Mouse (Mus musculus) liver, embryonic 13.5 days (tissue): ENCODE data around the gene Ints1. TPM values are rescaled to one million over a fixed set of nuclear protein-coding genes. Genes with fewer than 3 reads are reported as not detected.
A peak's percentile ranks its signal among the peaks of the same experiment; 100 is the strongest.
"Not testable (repeated sequence)": the region's sequence is repeated elsewhere in the genome, so short reads cannot be mapped to it uniquely, and the experiment has no call there.

Experiments used
- ATAC-seq: fragments of 200-750 bp; cut with Nextera tagmentation; 2 replicates; pipeline ENCODE4 v1.8.0; 2017; ENCODE audit warnings: low read depth, mild to moderate bottlenecking, moderate number of reproducible peaks, moderate library complexity
- DNase-seq: peaks from one replicate; pipeline ENCODE4 v3.0.0; 2022
- H3K27ac ChIP-seq: fragments of 300-500 bp; sonication (generic); 2 replicates; pipeline ENCODE4 v1.5.1; 2015; ENCODE audit warnings: moderate library complexity, mild to moderate bottlenecking, inconsistent platforms
- H3K27me3 ChIP-seq: fragments of 300-500 bp; sonication (generic); 2 replicates; pipeline ENCODE4 v1.6.1; 2015; ENCODE audit warnings: mild to moderate bottlenecking, inconsistent platforms
- H3K36me3 ChIP-seq: fragments of 300-500 bp; sonication (generic); 2 replicates; pipeline ENCODE4 v1.6.1; 2015; ENCODE audit warnings: mild to moderate bottlenecking, inconsistent platforms
- H3K4me1 ChIP-seq: fragments of 300-500 bp; sonication (generic); replicated peaks from 2 replicates; pipeline ENCODE4 v1.6.1; 2015; ENCODE audit warnings: inconsistent platforms
- H3K4me2 ChIP-seq: fragments of 300-500 bp; sonication (generic); 2 replicates; pipeline ENCODE4 v1.6.1; 2015; ENCODE audit warnings: inconsistent platforms, mild to moderate bottlenecking, moderate library complexity
- H3K4me3 ChIP-seq: fragments of 300-500 bp; sonication (generic); replicated peaks from 2 replicates; pipeline ENCODE4 v1.5.1; 2015; ENCODE audit warnings: mild to moderate bottlenecking, inconsistent platforms
- H3K9ac ChIP-seq: fragments of 300-500 bp; sonication (generic); 2 replicates; pipeline ENCODE4 v1.6.1; 2015; ENCODE audit warnings: mild to moderate bottlenecking, inconsistent platforms
- H3K9me3 ChIP-seq: fragments of 300-500 bp; sonication (generic); replicated peaks from 2 replicates; pipeline ENCODE4 v1.6.1; 2016; ENCODE audit warnings: inconsistent platforms
- WGBS: fragments of 180-500 bp; shearing (Covaris S2); methylation state at CpG from one replicate; pipeline ENCODE4 v1.1.7; 2015; ENCODE audit not compliant: insufficient replicate concordance; 5-methylcytosine and 5-hydroxymethylcytosine counted together
- polyA plus RNA-seq: library from polyadenylated mRNA; unstranded; fragments of >200 nt; fragmentation: Nextera tagmentation; extraction: Ambion mirVana; gene quantifications from 2 replicates; pipeline ENCODE4 v1.2.1, GENCODE M21; 2015

Gene Ints1
- polyA plus RNA-seq, 1 experiment from 2014 or later, result 12.7 TPM

- ATAC-seq, result 0 out of 2 replicates have a peak, but pooled peaks have one; percentile 4
Observed at GRCm38 (mm10) chr5:139750535-139750934, 24.9 kb downstream of the Ints1 start.

GRCm38 (mm10) chr5:139749413-139750125, 25.9 kb downstream of the Ints1 start:
- Histone ChIP-seq H3K27me3 (peaks cover 2% of the 10 kb centered on the region; the same call in 1 of the 2 replicates), H3K4me2 (no peak overlapping the region), H3K4me3 (no peak overlapping the region), H3K27ac (no peak overlapping the region), H3K9ac (no peak overlapping the region), H3K4me1 (peaks cover 6% of the 10 kb centered on the region), H3K36me3 (peaks cover 41% of the 10 kb centered on the region), H3K9me3 (no peaks in the 10 kb centered on the region)
- ATAC-seq (no peak), DNase-seq (no peak)
- WGBS, result 77% methylated on average over 16 of the region's 16 CpGs

More at GRCm38 (mm10) chr5:139750535-139750934, 24.9 kb downstream of the Ints1 start:
- no peak overlapping the region for H3K27ac ChIP-seq
- no peak overlapping the region for H3K4me3 ChIP-seq
- peaks cover 4% of the 10 kb centered on the region; the same call in 1 of the 2 replicates for H3K4me1 ChIP-seq
- peaks cover 2% of the 10 kb centered on the region; the same call in 1 of the 2 replicates for H3K27me3 ChIP-seq
- no peak overlapping the region for H3K9ac ChIP-seq
- DNase-seq, result peak; percentile 63
- no peak overlapping the region for H3K4me2 ChIP-seq
- H3K36me3 ChIP-seq, result peaks cover 51% of the 10 kb centered on the region
- no peaks in the 10 kb centered on the region for H3K9me3 ChIP-seq

- DNase-seq (peak; percentile 61), ATAC-seq (peak; percentile 80)
- peaks cover 7% of the 10 kb centered on the region for H3K36me3 ChIP-seq
- no peaks in the 10 kb centered on the region for H3K9me3 ChIP-seq
- H3K4me3 ChIP-seq, result no peak overlapping the region
- H3K4me2 ChIP-seq, result no peak overlapping the region
- peaks cover 22% of the 10 kb centered on the region for H3K4me1 ChIP-seq
- WGBS, result 4% methylated on average over 3 of the region's 3 CpGs
- peak overlapping the region; percentile 21; the same call in 1 of the 2 replicates for H3K27ac ChIP-seq
- H3K9ac ChIP-seq, result no peak overlapping the region
- H3K27me3 ChIP-seq, result peaks cover 2% of the 10 kb centered on the region; the same call in 1 of the 2 replicates
Observed at GRCm38 (mm10) chr5:139745771-139746170, 29.7 kb downstream of the Ints1 start.

GRCm38 (mm10) chr5:139742640-139743039, 32.8 kb downstream of the Ints1 start:
- not testable (repeated sequence) for H3K4me2 ChIP-seq, ATAC-seq, H3K9me3 ChIP-seq, H3K9ac ChIP-seq, DNase-seq, H3K27me3 ChIP-seq, H3K4me3 ChIP-seq, H3K36me3 ChIP-seq
- Histone ChIP-seq H3K4me1 (peaks cover 52% of the 10 kb centered on the region), H3K27ac (peak overlapping the region; percentile 69; the same call in 1 of the 2 replicates)
- WGBS, result 24% methylated on average over 3 of the region's 3 CpGs

- H3K4me2 ChIP-seq, result peak overlapping the region; percentile 100
- no peaks in the 10 kb centered on the region for H3K27me3 ChIP-seq
- ATAC-seq (peak; percentile 72), DNase-seq (peak; percentile 93)
- peak overlapping the region; percentile 98 for H3K27ac ChIP-seq
- H3K36me3 ChIP-seq, result no peaks in the 10 kb centered on the region
- H3K4me3 ChIP-seq, result peak overlapping the region; percentile 46
- H3K9me3 ChIP-seq, result no peaks in the 10 kb centered on the region
- H3K4me1 ChIP-seq, result peaks cover 86% of the 10 kb centered on the region
- H3K9ac ChIP-seq, result peak overlapping the region; percentile 72
- 21% methylated on average over 7 of the region's 7 CpGs for WGBS
Observed at GRCm38 (mm10) chr5:139738592-139739315, 36.7 kb downstream of the Ints1 start.

- Histone ChIP-seq H3K4me1 (peaks cover 93% of the 10 kb centered on the region), H3K9me3 (no peaks in the 10 kb centered on the region), H3K4me3 (peak overlapping the region; percentile 46), H3K36me3 (no peaks in the 10 kb centered on the region), H3K27me3 (no peaks in the 10 kb centered on the region), H3K27ac (peak overlapping the region; percentile 98), H3K4me2 (peak overlapping the region; percentile 100), H3K9ac (peak overlapping the region; percentile 72)
- WGBS, result 38% methylated on average over 14 of the region's 14 CpGs
- ATAC-seq (peak; percentile 65), DNase-seq (no peak)
Observed at GRCm38 (mm10) chr5:139737841-139738591, 37.5 kb downstream of the Ints1 start.

DNA sequence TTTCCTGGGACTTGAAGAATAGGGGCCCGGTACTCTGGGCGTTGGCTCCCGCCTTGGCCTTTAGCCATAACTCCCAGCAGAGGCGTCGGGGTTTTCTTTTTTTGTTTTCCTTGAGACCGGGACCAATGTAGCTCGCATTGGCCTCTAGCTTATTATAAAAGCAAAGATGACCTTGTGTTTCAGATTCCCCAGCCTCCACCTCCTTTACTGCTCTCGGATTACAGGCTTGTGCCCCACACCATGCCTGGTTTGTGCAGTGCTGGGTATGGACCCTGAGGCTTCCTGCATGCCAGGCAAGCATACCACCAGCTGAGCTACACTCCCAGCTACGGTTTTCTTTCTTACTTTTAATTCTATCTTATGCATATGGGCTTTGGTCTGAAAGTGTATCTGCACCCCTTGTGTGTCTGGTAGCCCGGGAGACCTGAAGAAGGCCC, 39.0 kb downstream of the Ints1 start:
- Histone ChIP-seq H3K9me3 (no peaks in the 10 kb centered on the region), H3K4me1 (peaks cover 94% of the 10 kb centered on the region), H3K4me2 (peak overlapping the region; percentile 100), H3K27me3 (no peaks in the 10 kb centered on the region), H3K9ac (peak overlapping the region; percentile 72), H3K4me3 (peak overlapping the region; percentile 41), H3K36me3 (peaks cover 3% of the 10 kb centered on the region; the same call in 1 of the 2 replicates), H3K27ac (peak overlapping the region; percentile 98)
- 0 out of 2 replicates have a peak, but pooled peaks have one; percentile 9 for ATAC-seq
- 10% methylated on average over 10 of the region's 10 CpGs for WGBS
- DNase-seq, result no peak

DNA sequence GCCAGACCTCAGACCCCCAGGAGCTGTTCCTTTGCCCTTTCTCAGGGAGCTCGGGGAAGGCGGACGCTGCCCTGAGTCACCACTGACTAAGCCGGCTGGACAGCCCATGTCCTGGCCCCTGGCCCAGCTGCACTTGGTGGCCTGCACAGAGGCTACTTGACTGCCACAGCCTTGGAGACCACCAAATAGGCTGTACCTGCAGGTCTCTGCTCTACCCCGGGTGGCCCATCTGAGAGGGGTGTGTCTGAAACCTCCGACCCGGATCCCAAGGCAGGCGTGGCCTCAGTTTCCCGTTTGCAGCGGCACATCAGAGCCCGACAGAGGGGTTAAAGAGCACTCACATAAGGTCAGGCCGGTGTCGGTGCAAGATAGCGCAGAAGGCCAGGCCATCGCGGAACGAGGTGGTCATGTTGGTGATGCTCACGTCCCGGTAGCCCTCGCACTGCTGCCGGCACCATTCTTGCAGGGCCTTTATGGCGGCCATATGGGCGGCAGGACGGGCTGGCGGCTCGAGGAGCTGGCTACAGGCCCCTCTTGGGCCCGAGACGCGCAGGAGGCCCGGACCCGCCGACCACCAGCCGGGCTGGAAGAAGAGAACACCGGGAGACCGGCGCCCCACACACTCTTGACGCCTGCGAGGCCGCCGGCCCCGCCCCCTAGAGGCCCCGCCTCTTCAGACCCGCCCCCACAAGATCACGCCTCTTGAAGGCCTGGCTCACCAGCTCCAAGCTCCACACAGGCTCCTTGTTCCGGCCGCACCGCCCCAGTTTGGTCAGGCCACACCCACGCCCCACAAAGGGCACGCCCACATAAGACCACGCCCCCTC, 39.6 kb downstream of the Ints1 start, which contains the start of gene Micall2:
Micall2 (minus strand) TSS at position 660 of the 827 bp plus-strand sequence.
- ATAC-seq (peak; percentile 76), DNase-seq (peak; percentile 100)
- Histone ChIP-seq H3K4me2 (peak within 1 kb of the TSS; percentile 100), H3K27ac (peak within 1 kb of the TSS; percentile 99), H3K4me3 (peak within 1 kb of the TSS; percentile 86), H3K9ac (peak within 1 kb of the TSS; percentile 92), H3K36me3 (peaks cover 9% of the 10 kb centered on the region; the same call in 1 of the 2 replicates), H3K9me3 (no peaks in the 10 kb centered on the region), H3K4me1 (peaks cover 96% of the 10 kb centered on the region), H3K27me3 (no peaks in the 10 kb centered on the region)
- WGBS, result 2% methylated on average over 50 of the region's 50 CpGs

GRCm38 (mm10) chr5:139734746-139735145, 40.7 kb downstream of the Ints1 start:
- Histone ChIP-seq H3K4me2 (peak overlapping the region; percentile 100), H3K27me3 (no peaks in the 10 kb centered on the region), H3K4me3 (peak overlapping the region; percentile 86), H3K36me3 (peaks cover 11% of the 10 kb centered on the region; the same call in 1 of the 2 replicates), H3K9ac (peak overlapping the region; percentile 92), H3K4me1 (peaks cover 97% of the 10 kb centered on the region), H3K27ac (peak overlapping the region; percentile 99), H3K9me3 (no peaks in the 10 kb centered on the region)
- peak; percentile 45 for DNase-seq
- ATAC-seq, result no peak
- 11% methylated on average over 7 of the region's 7 CpGs for WGBS

DNA sequence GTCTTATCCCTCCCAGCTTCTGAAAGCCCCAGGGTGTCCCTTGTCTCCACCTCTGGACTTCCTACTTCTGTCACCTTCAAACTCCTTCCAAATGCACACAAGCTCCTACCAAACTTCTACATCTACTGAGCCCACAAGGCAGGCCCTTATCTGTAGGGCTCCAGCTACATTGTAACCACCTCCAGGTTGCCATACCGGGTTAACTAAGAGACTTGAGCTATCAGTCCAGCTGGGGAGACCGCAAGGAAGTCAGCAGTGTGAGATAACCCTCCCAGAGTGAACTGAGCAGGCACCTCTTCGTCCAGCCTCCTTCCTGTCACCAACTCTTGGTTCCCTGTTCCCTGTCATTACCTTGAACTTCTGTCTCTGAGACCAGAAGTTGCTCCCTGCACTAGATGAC, 41.5 kb downstream of the Ints1 start:
- H3K9me3 ChIP-seq, result no peaks in the 10 kb centered on the region
- H3K9ac ChIP-seq, result peak overlapping the region; percentile 92
- peak overlapping the region; percentile 100 for H3K4me2 ChIP-seq
- H3K27ac ChIP-seq, result peak overlapping the region; percentile 99
- peak overlapping the region; percentile 86 for H3K4me3 ChIP-seq
- peak; percentile 75 for ATAC-seq
- no peaks in the 10 kb centered on the region for H3K27me3 ChIP-seq
- peak; percentile 85 for DNase-seq
- H3K4me1 ChIP-seq, result peaks cover 96% of the 10 kb centered on the region
- H3K36me3 ChIP-seq, result peaks cover 11% of the 10 kb centered on the region; the same call in 1 of the 2 replicates
- 10% methylated on average over 3 of the region's 3 CpGs for WGBS
